Mouse (Mus musculus) hindbrain, postnatal 0 days (tissue): ENCODE data around the gene Foxb2. TPM values are rescaled to one million over a fixed set of nuclear protein-coding genes. Genes with fewer than 3 reads are reported as not detected.
A peak's percentile ranks its signal among the peaks of the same experiment; 100 is the strongest.

Experiments
- ATAC-seq: fragments of 200-750 bp; cut with Nextera tagmentation; 2 replicates; pipeline ENCODE4 v1.8.0; 2017; ENCODE audit warnings: mild to moderate bottlenecking, moderate TSS enrichment, moderate library complexity
- DNase-seq: peaks from one replicate; pipeline ENCODE4 v3.0.0-alpha.2; 2015; ENCODE audit warnings: low spot score
- H3K27ac ChIP-seq: fragments of 300-500 bp; sonication (generic); 2 replicates; pipeline ENCODE4 v1.5.1; 2014; ENCODE audit warnings: mild to moderate bottlenecking
- H3K27me3 ChIP-seq: fragments of 300-500 bp; sonication (generic); 2 replicates; pipeline ENCODE4 v1.6.1; 2014; ENCODE audit warnings: low read length, mixed read lengths; ENCODE audit not compliant: insufficient read depth
- H3K36me3 ChIP-seq: fragments of 300-500 bp; sonication (generic); 2 replicates; pipeline ENCODE4 v1.6.1; 2014; ENCODE audit warnings: low read length, mixed read lengths; ENCODE audit not compliant: insufficient read depth
- H3K4me1 ChIP-seq: fragments of 300-500 bp; sonication (generic); 2 replicates; pipeline ENCODE4 v1.6.1; 2014; ENCODE audit warnings: antibody characterized with exemption, low read length, mixed read lengths; ENCODE audit not compliant: insufficient read depth
- H3K4me2 ChIP-seq: fragments of 300-500 bp; sonication (generic); 2 replicates; pipeline ENCODE4 v1.6.1; 2014; ENCODE audit warnings: low read depth, mild to moderate bottlenecking, low read length, moderate library complexity, mixed read lengths
- H3K4me3 ChIP-seq: fragments of 300-500 bp; sonication (generic); 2 replicates; pipeline ENCODE4 v1.5.1; 2014; ENCODE audit warnings: low read length
- H3K9ac ChIP-seq: fragments of 300-500 bp; sonication (generic); replicated peaks from 2 replicates; pipeline ENCODE4 v1.6.1; 2014; ENCODE audit warnings: mild to moderate bottlenecking, low read length, moderate library complexity, mixed read lengths
- H3K9me3 ChIP-seq: fragments of 300-500 bp; sonication (generic); 2 replicates; pipeline ENCODE4 v1.6.1; 2016; ENCODE audit warnings: low read length, mixed read lengths
- CTCF ChIP-seq: IDR thresholded peaks from 2 replicates; pipeline ENCODE4 v1.5.1; 2016; ENCODE audit warnings: antibody characterized with exemption, control low read depth, low read depth
- WGBS: fragments of 180-500 bp; shearing (Covaris S2); extraction: QIAGEN DNeasy Blood & Tissue Kit; methylation state at CpG from one replicate; pipeline ENCODE4 v1.1.7; 2014; 5-methylcytosine and 5-hydroxymethylcytosine counted together
- polyA plus RNA-seq: library from polyadenylated mRNA; unstranded; fragments of >200 nt; fragmentation: Nextera tagmentation; extraction: Ambion mirVana; gene quantifications from 2 replicates; pipeline ENCODE4 v1.2.1, GENCODE M21; 2015
- total RNA-seq: library from RNA; depleted of rRNA; stranded (reverse); fragments of >200 nt; gene quantifications from 2 replicates; pipeline ENCODE4 v1.2.3, GENCODE M21; 2014; rRNA removed

The Foxb2 gene
- total RNA-seq: 0.79 and 0.99 TPM in 2 replicates
- polyA plus RNA-seq: 0.66 and 0.81 TPM in 2 replicates

DNA sequence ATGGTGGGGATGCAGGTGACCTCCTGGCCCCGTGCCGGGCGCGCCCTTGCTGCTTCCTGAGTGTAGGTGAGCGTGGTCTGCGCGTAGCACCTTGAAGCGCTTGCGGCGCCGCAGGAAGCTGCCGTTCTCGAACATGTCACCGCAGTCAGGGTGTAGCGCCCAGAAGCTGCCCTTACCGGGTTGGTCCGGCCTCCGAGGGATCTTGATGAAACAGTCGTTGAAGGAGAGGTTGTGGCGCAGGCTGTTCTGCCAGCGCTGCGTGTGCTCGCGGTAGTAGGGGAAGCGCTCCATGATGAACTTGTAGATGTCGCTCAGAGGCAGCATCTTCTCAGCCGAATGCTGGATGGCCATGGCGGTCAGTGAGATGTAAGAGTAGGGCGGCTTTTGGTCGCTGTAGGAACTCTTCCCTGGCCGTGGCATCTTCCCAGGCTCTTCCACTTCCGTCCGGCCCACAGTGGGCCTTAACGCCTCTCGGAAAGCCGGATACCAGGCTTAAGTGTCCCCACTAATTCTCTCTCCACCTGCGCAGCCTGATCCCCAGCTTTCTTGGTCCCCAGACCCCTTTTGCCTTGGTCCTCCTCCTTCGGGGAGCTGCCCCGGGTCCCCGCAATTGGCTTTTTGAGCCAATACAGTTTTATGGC, at the start of gene Foxb2:
Foxb2 (minus strand) TSS at position 585 of the 641 bp plus-strand sequence.
- H3K9me3 ChIP-seq: no peaks in the 10 kb centered on the region
- no peak within 1 kb of the TSS for H3K27ac ChIP-seq
- peak within 1 kb of the TSS; percentile 63 for H3K4me2 ChIP-seq
- under 1% methylated on average over 40 of the region's 40 CpGs for WGBS
- no peak for ATAC-seq
- peaks cover 6% of the 10 kb centered on the region; the same call in 1 of the 2 replicates for H3K4me1 ChIP-seq
- peaks cover 87% of the 10 kb centered on the region for H3K27me3 ChIP-seq
- no peak for TF ChIP-seq CTCF
- no peak within 1 kb of the TSS for H3K9ac ChIP-seq
- DNase-seq: peak; percentile 24
- peak within 1 kb of the TSS; percentile 39 for H3K4me3 ChIP-seq
- no peaks in the 10 kb centered on the region for H3K36me3 ChIP-seq

DNA sequence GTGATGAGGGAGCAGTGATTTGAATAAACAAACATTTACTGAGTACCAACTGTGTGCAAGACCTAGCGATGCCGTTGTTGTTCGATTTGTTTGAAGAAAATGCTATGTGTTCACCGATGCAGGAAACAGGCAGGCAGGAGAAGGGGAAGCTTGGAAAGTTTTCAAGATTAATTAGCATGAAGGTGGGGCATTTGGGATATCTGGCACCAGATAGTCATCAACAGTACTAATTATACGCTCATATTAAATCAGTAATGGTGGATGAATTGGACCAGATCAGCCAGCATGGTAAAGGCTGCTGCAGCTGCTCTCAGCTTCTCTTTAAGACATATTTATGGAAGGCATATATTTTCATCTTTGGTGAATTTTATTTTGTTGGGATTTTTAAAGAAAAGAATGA, 37.9 kb upstream of the Foxb2 start:
- H3K4me2 ChIP-seq: no peak overlapping the region
- 39% methylated on average over 5 of the region's 5 CpGs for WGBS
- DNase-seq (peak; percentile 27), ATAC-seq (no peak)
- no peaks in the 10 kb centered on the region for H3K36me3 ChIP-seq
- H3K27me3 ChIP-seq: no peaks in the 10 kb centered on the region
- H3K4me3 ChIP-seq: no peak overlapping the region
- no peaks in the 10 kb centered on the region for H3K4me1 ChIP-seq
- H3K9ac ChIP-seq: no peak overlapping the region
- TF ChIP-seq CTCF: no peak
- no peaks in the 10 kb centered on the region for H3K9me3 ChIP-seq
- H3K27ac ChIP-seq: no peak overlapping the region

DNA sequence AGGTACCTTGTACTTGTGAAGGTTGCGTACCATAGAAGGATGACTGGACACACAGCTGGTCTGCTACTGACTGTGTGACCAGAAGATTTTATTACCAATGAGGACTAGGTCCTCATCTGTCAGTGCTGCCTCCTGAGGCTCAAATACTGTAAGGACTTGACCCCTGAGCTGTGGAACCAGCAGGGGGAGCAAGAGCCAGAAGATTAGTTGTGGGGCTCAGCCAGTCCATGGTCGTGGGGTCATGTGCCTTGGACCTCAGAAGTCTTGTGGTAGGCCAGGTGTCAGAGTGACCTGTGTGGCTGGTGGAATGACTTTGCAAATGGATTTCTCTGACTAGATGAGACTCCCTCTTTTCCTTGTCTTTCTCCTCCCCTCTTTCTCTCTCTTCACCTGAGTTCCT, 29.5 kb upstream of the Foxb2 start:
- ATAC-seq: no peak
- Histone ChIP-seq H3K4me2 (no peak overlapping the region), H3K27ac (no peak overlapping the region), H3K4me3 (no peak overlapping the region), H3K4me1 (no peaks in the 10 kb centered on the region), H3K36me3 (no peaks in the 10 kb centered on the region), H3K9ac (no peak overlapping the region), H3K9me3 (no peaks in the 10 kb centered on the region), H3K27me3 (no peaks in the 10 kb centered on the region)
- no peak for DNase-seq
- TF ChIP-seq CTCF: peak; percentile 36
- WGBS: 74% methylated on average over 2 of the region's 2 CpGs

DNA sequence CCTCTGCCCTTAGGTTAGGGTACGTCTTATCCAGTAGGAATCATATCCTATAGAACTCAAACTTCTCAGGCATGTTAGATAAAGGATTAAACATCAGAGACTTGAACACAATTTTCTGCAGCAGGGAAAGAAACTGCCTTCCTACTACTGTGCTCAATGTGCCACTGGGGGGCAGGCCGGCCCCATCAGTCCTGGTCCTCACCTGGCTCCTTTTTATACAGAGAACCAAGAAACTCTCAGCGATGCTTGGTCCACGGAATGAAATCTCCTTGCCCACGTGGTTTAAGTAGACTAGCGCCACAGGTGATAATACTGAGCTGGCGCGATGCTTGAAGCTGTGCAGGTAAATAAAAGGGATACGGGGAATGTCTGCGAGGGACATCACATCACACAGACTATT, 26.1 kb upstream of the Foxb2 start:
- Histone ChIP-seq H3K9me3 (no peaks in the 10 kb centered on the region), H3K4me1 (no peaks in the 10 kb centered on the region), H3K36me3 (no peaks in the 10 kb centered on the region), H3K27ac (no peak overlapping the region), H3K27me3 (no peaks in the 10 kb centered on the region), H3K4me3 (no peak overlapping the region), H3K9ac (no peak overlapping the region), H3K4me2 (no peak overlapping the region)
- 56% methylated on average over 10 of the region's 10 CpGs for WGBS
- peak; percentile 42 for DNase-seq
- ATAC-seq: peak; percentile 40; the same call in 1 of the 2 replicates
- TF ChIP-seq CTCF: peak; percentile 55

DNA sequence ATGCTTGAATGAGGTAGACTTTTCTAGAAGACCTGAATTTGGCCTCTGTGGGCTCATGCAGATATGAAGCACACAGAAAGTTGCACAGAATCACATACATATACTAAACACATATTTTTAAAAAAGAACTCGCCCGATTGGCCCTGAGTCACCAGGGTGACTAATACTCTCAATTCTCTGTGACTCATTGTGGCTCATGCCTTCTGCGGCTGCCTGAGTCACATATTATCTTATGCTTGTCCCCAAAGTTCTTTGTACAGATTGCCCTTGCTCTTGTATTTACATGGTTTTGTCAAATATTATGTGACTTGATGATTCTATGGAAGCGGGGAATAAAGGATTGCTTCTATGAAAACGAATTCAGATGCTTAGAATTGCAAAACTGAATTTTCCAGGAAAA, 25.0 kb upstream of the Foxb2 start:
- H3K4me1 ChIP-seq: no peaks in the 10 kb centered on the region
- no peak for DNase-seq
- no peak overlapping the region for H3K4me3 ChIP-seq
- TF ChIP-seq CTCF: no peak
- no peaks in the 10 kb centered on the region for H3K27me3 ChIP-seq
- no peaks in the 10 kb centered on the region for H3K36me3 ChIP-seq
- H3K27ac ChIP-seq: no peak overlapping the region
- WGBS: 91% methylated on average over 5 of the region's 5 CpGs
- no peak overlapping the region for H3K9ac ChIP-seq
- no peak for ATAC-seq
- no peak overlapping the region for H3K4me2 ChIP-seq
- H3K9me3 ChIP-seq: no peaks in the 10 kb centered on the region

DNA sequence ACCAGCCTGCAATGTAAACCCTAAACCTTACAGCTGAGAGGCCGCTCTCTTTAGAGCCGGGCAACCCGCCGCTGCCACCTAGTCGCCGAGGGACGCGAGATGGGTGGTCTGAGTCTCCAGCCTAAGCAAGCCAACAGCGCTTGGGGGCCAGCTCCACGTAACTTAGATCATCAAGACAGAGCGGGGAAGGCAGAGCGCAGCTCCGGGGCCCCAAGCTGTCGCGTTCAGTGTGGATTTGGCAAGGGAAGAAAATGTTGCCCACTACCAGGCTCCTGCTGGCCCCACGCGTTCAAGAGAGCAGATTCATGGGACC, 2.8 kb upstream of the Foxb2 start:
- H3K36me3 ChIP-seq: no peaks in the 10 kb centered on the region
- no peak for ATAC-seq
- no peaks in the 10 kb centered on the region for H3K9me3 ChIP-seq
- no peak overlapping the region for H3K9ac ChIP-seq
- no peak for DNase-seq
- WGBS: under 1% methylated on average over 17 of the region's 17 CpGs
- peaks cover 6% of the 10 kb centered on the region; the same call in 1 of the 2 replicates for H3K4me1 ChIP-seq
- H3K4me2 ChIP-seq: no peak overlapping the region
- H3K27ac ChIP-seq: no peak overlapping the region
- no peak overlapping the region for H3K4me3 ChIP-seq
- TF ChIP-seq CTCF: no peak
- peaks cover 87% of the 10 kb centered on the region for H3K27me3 ChIP-seq

DNA sequence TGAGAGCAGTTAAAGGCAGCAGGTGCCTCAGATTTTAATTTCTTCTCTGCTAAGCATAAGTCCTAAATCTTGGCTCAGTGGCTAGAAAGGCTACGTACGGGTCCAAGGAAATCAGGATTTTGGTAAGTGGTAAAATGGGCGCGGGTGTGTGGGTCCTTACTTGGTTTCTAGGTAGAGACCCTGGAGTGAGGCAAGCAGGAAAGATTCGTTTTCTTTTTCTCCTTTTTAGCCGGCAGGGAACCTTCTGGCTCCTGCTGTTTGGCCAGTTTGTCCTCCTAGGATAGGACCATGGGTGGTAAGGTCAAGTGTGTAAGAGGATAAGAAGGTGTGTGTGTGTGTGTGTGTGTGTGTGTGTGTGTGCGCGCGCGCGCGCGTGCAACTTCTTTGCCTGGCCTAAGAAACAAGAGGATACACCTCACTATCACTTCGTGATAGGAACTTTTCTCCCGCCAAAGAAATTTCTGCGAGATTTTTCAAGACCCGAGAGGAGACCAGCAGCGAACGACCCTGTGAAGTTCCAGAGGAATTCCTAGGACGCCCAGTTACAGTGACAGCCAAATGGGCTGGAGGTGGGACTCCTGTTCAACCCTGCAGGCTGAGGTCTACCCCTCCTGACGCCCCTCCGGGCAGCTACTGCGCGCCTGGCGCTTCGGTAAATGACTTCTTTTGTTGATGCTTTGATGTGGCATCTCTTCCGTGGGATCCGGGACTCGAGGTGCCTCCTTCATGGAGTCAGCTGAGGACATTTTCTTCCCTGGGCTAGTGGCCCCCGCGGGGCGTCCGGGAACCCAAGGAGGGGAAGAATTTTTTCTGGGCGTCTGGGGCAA, 2.2 kb upstream of the Foxb2 start:
- no peak overlapping the region for H3K4me3 ChIP-seq
- no peaks in the 10 kb centered on the region for H3K9me3 ChIP-seq
- TF ChIP-seq CTCF: no peak
- DNase-seq (no peak), ATAC-seq (no peak)
- 2% methylated on average over 34 of the region's 34 CpGs for WGBS
- peaks cover 87% of the 10 kb centered on the region for H3K27me3 ChIP-seq
- H3K9ac ChIP-seq: no peak overlapping the region
- H3K4me2 ChIP-seq: no peak overlapping the region
- no peaks in the 10 kb centered on the region for H3K36me3 ChIP-seq
- H3K27ac ChIP-seq: no peak overlapping the region
- H3K4me1 ChIP-seq: peaks cover 6% of the 10 kb centered on the region; the same call in 1 of the 2 replicates
